Mouse (Mus musculus): ENCODE measurements around the gene Stoml1. TPM values are rescaled to one million over a fixed set of nuclear protein-coding genes. Genes with fewer than 3 reads are reported as not detected.

The Stoml1 gene
- 73.1 and 91.1 TPM in 2 replicates for polyA plus RNA-seq (2021; fragmentation: Nextera tagmentation)
- long read RNA-seq, experiment 1, transcript Stoml1-206 (8 exons, 2,236 nt): minor isoform, 17 of 415 reads
- long read RNA-seq, experiment 1, transcript Stoml1-201 (7 exons, 1,984 nt): major isoform, 274 of 415 reads
- long read RNA-seq, experiment 1, partial matches to known transcripts: 23 of 415 reads
- long read RNA-seq, experiment 1, other reads (novel, unspliced or antisense): 101 of 415 reads
- long read RNA-seq, experiment 2, transcript Stoml1-201 (7 exons, 1,984 nt): major isoform, 65 of 120 reads
- long read RNA-seq, experiment 2, transcript Stoml1-206 (8 exons, 2,236 nt): minor isoform, 5 of 120 reads
- long read RNA-seq, experiment 2, partial matches to known transcripts: 29 of 120 reads
- long read RNA-seq, experiment 2, other reads (novel, unspliced or antisense): 21 of 120 reads

GRCm38 (mm10) chr9:58253033-58253804 lies at the start of gene Stoml1:
Gene Stoml1 (plus strand): TSS chr9:58253164.

DNA sequence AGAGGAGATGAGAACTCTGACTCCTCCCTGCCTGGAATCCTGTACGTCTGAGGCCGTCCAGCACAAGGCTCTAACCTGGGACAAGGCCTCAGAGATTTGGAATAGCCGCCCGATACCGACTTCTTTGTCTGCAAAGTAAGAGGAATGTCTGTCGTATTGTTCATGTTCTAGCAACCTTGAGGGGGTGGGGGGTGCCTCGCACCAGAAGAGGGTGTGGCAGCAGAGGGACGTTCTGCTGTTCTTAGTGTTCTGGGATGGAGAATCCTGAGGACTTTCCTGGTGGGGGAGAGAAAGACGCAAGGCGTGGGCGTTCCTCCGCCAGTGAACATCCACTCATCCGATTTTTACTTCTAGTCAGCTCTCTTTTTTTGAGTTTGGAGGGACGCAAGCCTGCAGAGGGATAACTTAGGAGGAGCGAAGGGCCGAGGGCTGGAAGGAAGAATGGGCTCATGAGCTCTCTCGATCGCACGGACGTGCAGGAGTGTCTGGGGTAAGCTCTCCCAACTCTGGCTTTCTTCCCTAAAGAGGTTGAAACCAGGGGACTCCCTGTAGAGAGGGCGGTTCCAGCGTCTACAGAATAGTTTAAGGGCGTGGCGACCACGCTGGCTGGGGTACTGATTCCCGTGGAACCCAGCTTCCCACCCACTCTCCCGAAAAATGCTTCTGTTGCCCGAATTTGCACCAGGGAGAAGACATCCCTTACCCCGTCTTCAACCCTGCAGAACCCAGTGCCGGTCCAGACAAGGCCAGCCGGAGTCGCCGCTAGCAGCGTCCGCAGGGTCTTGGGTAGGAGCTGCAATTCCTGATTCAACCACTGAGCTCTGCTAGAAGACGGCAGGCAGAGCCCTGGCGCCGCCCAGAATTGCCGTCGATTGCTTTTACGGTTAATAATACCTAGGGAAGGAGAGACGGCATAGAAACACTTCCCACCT lies 49.2 kb upstream of the Stoml1 start, which contains the start of the genes Islr and Islr2:
Islr (minus strand) TSS at position 791 of the 932 bp plus-strand sequence.
Islr2 (minus strand) TSS at position 804 of the 932 bp plus-strand sequence.

GRCm38 (mm10) chr9:58249592-58250192 lies 3.3 kb upstream of the Stoml1 start, which contains the start of gene Pml:
Gene Pml (minus strand): TSS chr9:58249786.

Other genes starting within 250 kb of the Stoml1 start
- 2.4 and 2.5 TPM in 2 replicates for gene Cyp11a1, start 246.8 kb upstream of the Stoml1 start, polyA plus RNA-seq (2021; fragmentation: Nextera tagmentation)
- 2.7 and 5.9 TPM in 2 replicates for gene Stra6, start 189.4 kb upstream of the Stoml1 start, polyA plus RNA-seq (2021; fragmentation: Nextera tagmentation)
- gene Ccdc33, start 134.3 kb upstream of the Stoml1 start, polyA plus RNA-seq (2021; fragmentation: Nextera tagmentation): 0.92 and 1.6 TPM in 2 replicates
- gene Islr, start 48.9 kb upstream of the Stoml1 start, polyA plus RNA-seq (2021; fragmentation: Nextera tagmentation): 12.6 and 13.0 TPM in 2 replicates
- gene Islr2, start 48.8 kb upstream of the Stoml1 start, polyA plus RNA-seq (2021; fragmentation: Nextera tagmentation): 4.8 and 6.8 TPM in 2 replicates
- gene Pml, start 3.4 kb upstream of the Stoml1 start, polyA plus RNA-seq (2021; fragmentation: Nextera tagmentation): 5.1 and 6.0 TPM in 2 replicates
- 0.44 and 1.2 TPM in 2 replicates for gene Loxl1, start 60.0 kb downstream of the Stoml1 start, polyA plus RNA-seq (2021; fragmentation: Nextera tagmentation)
- not detected in 2 replicates for gene Tbc1d21, start 117.3 kb downstream of the Stoml1 start, polyA plus RNA-seq (2021; fragmentation: Nextera tagmentation)
- 2.5 and 8.9 TPM in 2 replicates for gene Insyn1, start 235.4 kb downstream of the Stoml1 start, polyA plus RNA-seq (2021; fragmentation: Nextera tagmentation)

Data from left cerebral cortex, adult 6 months (tissue).